Mouse (Mus musculus) liver (tissue): ENCODE measurements around the gene Smug1.

ENCODE experiments used
- DNase-seq: peaks from one replicate; pipeline ENCODE4 v3.0.0-alpha.2; 2020; ENCODE audit warnings: mixed read lengths

Smug1 gene

GRCm38 (mm10) chr15:103167042-103167615 lies at the start of gene Smug1:
Gene Smug1, minus strand, starts transcription at chr15:103167092.
- no peak for DNase-seq

- no peak for DNase-seq
Observed at GRCm38 (mm10) chr15:103216052-103216451, 49.2 kb upstream of the Smug1 start.

- DNase-seq, result peak; percentile 84
Observed at GRCm38 (mm10) chr15:103214971-103215907, 48.3 kb upstream of the Smug1 start.

- no peak for DNase-seq
Observed at GRCm38 (mm10) chr15:103214149-103214548, 47.3 kb upstream of the Smug1 start.

- no peak for DNase-seq
Observed at GRCm38 (mm10) chr15:103205156-103205555, 38.3 kb upstream of the Smug1 start.

- no peak for DNase-seq
Observed at GRCm38 (mm10) chr15:103202088-103202793, 35.3 kb upstream of the Smug1 start.

- DNase-seq, result no peak
Observed at GRCm38 (mm10) chr15:103197785-103198184, 30.9 kb upstream of the Smug1 start.

- no peak for DNase-seq
Observed at GRCm38 (mm10) chr15:103196835-103197234, 29.9 kb upstream of the Smug1 start.

GRCm38 (mm10) chr15:103193606-103194005 lies 26.7 kb upstream of the Smug1 start:
- DNase-seq, result no peak

- peak; percentile 43 for DNase-seq
Observed at GRCm38 (mm10) chr15:103190531-103191462, 23.9 kb upstream of the Smug1 start.

- DNase-seq, result no peak
Observed at GRCm38 (mm10) chr15:103190083-103190482, 23.2 kb upstream of the Smug1 start.

GRCm38 (mm10) chr15:103187803-103188202 lies 20.9 kb upstream of the Smug1 start:
- DNase-seq, result no peak

GRCm38 (mm10) chr15:103185462-103186198 lies 18.7 kb upstream of the Smug1 start:
- peak; percentile 51 for DNase-seq

- DNase-seq, result no peak
Observed at GRCm38 (mm10) chr15:103183651-103184610, 17.0 kb upstream of the Smug1 start.

- peak; percentile 70 for DNase-seq
Observed at GRCm38 (mm10) chr15:103183135-103183534, 16.2 kb upstream of the Smug1 start.

- DNase-seq, result peak; percentile 88
Observed at GRCm38 (mm10) chr15:103182166-103182790, 15.4 kb upstream of the Smug1 start.

GRCm38 (mm10) chr15:103180406-103180805 lies 13.5 kb upstream of the Smug1 start:
- DNase-seq, result no peak

GRCm38 (mm10) chr15:103178767-103179166 lies 11.9 kb upstream of the Smug1 start:
- no peak for DNase-seq

GRCm38 (mm10) chr15:103178137-103178536 lies 11.2 kb upstream of the Smug1 start:
- DNase-seq, result peak; percentile 28

- no peak for DNase-seq
Observed at GRCm38 (mm10) chr15:103177611-103178041, 10.7 kb upstream of the Smug1 start.
